Mouse (Mus musculus): Measurements from ENCODE around the gene Anks3.

Gene Anks3

DNA sequence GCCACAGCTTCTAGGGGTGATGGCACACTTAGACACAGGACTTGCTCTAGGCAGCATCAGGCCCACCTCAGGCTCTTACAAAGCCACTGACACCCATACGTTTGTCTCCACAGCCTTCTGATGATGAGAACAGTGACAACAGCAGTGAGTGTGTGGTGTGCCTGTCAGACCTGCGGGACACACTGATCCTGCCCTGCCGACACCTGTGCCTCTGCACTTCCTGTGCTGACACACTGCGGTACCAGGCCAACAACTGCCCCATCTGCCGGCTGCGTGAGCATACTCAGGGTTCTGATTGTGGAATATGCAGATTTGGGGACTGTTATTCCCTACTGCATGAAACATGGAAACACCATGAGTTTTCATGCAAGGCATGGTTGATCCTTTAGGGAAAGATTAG is 41.5 kb downstream of the Anks3 start:
- no peak for DNase-seq

GRCm38 (mm10) chr16:4920556-4920955 is 43.4 kb downstream of the Anks3 start:
- no peak for DNase-seq

- DNase-seq: no peak
Measured at GRCm38 (mm10) chr16:4916608-4917007, 47.4 kb downstream of the Anks3 start.

DNA sequence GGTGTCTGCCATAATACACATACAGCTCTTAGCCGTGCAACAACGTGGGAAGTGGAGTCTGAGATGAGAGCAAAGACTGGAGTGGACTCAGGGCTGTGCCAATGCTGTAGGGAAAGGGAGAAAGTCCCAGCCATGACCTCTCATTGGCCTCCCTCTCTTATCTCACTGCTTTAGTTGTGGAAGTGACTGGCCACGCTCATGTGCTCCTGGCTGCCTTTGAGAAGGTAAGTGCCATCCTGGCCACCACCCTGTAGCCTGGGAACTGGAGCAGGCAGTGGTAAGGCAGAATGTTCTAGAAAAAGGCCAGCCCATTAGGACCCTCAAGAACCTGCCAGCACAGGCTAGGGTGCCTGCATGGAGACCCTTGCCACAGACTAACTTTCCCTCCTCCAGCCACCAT is 48.1 kb downstream of the Anks3 start:
- DNase-seq: no peak

DNA sequence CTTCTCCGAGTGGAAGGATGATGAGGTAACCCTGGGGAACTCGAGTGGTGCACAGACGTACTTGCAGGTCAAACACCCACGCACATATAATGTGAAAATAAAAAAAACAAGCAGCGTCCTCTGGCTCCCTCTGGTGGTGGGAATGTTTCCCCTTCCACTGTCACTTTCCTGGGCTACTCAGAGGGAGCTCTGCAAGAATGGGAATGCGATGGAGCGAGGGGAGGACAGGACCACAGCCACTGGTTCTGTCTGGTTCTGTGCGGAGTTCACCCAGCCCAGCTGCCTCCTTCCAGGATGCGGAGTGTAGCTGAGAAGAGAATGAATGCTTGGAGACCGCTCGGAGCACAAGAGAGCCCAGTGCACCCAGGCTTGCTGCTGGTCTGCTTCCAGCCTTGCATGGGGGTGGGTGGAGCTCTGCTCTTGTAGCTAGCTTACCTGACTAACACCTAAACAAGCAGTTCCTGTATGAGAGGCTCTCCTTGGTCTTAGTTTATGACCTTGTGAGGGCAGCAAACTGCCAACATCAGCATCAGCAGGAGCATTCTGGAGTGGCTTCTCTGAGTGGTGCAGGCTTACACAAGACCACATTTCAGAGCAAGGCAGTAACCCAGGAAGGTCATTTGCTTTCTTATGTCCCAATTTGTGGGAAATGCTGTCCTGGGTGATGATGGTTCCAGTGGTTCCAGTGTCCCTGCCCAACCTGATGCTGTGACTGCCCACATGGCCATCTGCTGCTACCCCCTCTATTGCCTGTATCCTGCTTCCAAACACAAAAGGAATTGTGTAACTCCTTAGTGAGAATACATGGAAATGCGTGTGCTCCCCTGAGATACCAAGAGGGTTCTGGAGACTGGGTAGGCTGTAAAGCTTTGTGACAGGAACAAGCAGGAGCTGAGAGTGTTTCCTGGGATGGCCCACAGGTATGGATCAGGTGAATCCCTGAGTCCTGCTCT is 49.9 kb downstream of the Anks3 start:
- peak; percentile 82 for DNase-seq

GRCm38 (mm10) chr16:4912907-4913782 is 50.9 kb downstream of the Anks3 start:
- DNase-seq: no peak

DNA sequence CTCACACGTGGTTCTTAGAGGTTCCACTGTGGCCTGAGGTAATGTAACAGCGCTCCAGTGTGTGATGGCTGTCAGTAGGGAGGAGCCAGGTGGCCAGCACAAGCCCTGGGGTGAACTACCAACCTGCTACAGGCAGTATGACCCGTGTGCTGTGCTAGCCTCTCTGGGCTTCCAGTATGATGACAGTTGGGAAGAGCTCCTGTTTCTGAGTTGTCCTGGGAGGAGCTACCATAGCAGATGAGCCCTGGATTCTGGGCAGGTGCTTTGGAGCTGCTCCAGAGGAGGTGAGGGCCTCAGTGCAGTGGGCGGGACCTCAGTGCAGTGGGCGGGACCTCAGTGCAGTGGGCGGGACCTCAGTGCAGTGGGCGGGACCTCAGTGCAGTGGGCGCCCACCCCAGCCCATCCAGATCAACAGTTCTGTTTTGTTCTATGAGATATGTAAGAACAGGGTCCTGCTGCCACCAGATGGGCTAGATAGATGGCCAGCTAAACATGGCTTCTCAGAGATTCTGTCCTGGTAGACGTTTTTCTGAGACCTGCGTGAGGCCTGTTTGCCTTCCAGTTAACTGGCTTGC is 51.8 kb downstream of the Anks3 start:
- no peak for DNase-seq

GRCm38 (mm10) chr16:4910758-4911157 is 53.2 kb downstream of the Anks3 start:
- no peak for DNase-seq

DNA sequence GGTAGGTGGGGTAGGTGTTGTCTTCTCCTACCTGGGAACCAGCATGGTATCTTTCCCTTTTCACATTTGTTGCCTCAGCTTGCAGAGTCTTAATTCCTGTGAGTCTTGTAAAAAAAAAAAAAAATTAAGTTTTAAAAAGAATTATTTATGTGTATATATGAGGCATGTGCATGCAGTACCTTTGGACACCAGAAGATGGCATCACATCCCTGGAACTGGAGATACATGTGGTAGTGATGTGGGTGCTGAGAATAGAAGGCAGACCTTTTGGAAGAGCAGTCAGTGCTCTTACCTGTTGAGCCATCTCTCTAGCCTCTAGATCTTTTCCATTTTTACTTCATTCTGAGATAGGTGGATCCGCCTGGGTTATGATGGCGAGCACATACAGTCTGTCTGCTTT is 54.3 kb downstream of the Anks3 start:
- DNase-seq: no peak

DNA sequence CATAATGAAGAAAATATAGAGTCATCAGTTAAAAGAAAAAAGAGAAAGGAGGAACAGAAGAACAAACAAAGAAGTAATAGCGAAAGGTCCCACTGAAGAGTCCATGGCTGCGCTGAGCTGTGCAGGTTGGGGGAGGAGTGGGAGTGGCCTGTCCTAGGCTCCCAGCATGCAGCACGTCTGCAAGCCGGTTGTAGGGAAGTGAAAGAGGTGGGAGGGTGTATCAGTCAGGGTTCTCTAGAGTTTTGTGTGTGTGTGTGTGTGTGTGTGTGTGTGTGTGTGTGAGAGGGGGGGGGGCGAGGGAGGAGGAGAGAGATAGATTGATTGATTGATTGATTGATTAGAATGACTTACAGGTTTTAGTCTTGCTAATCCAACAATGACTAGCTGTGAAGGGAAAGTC is 56.0 kb downstream of the Anks3 start:
- no peak for DNase-seq

GRCm38 (mm10) chr16:4907386-4907785 is 56.6 kb downstream of the Anks3 start:
- no peak for DNase-seq

GRCm38 (mm10) chr16:4906559-4906958 is 57.4 kb downstream of the Anks3 start:
- no peak for DNase-seq

DNA sequence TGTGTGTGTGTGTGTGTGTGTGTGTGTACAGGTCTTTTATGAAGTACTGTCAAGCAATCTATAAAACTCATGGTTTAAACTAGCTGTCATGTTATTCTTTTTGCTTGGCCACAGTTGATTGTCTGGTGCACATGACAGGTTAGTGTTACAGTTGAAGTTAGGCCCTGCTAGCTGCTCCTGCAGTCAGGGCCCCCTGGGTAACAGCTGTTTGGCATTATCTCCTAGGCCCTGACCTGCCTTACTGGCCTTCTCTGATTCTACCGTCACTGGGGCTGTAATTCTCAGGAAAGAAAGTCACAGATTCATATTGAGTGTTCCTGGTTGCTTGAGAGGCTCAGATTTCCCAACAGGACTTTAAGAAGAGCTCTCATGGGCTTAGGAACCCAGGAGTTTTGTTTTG is 58.4 kb downstream of the Anks3 start:
- DNase-seq: no peak

DNA sequence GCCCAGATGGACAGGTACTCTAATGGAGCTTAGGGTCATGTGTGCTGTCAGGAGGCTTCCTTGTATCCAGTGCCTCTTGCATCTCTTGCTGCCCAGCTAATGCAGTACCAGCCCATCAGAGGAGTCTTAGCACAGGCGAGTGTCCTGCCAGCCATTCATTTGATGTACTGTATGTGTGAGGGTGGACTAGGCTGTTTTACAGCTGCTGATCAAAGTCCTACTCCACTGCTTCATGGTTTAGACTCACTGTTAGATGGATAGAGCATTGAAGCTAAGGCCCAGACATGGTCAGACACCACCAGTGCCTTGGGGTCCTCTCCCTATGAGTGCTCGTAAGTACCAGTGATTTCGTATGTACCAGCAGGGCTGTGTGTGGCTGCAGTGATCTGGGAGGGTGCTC is 59.1 kb downstream of the Anks3 start:
- no peak for DNase-seq

- DNase-seq: no peak
Measured at GRCm38 (mm10) chr16:4903491-4904102, 60.4 kb downstream of the Anks3 start.

- DNase-seq: no peak
Measured at GRCm38 (mm10) chr16:4902390-4902789, 61.6 kb downstream of the Anks3 start.

DNA sequence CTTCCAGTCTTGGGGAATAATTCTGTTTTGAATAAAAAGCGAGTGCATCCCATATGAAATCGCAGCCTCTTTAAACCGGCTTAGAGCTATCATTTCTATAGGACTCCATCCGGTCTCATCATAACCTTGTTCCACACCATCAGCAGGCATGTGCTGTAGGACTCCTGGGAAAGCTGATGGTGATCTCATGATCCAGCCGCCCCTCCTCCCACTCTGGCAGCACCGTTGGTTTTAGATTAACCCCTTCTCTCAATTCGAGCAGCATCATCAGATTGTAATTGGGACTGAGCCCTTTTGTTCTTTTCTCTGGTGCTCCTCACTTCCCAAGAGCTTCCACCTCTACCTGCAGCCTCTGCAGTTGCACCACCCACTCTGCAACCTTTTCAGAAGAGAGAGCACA is 62.8 kb downstream of the Anks3 start:
- DNase-seq: no peak

GRCm38 (mm10) chr16:4899711-4900110 is 64.3 kb downstream of the Anks3 start:
- no peak for DNase-seq

DNA sequence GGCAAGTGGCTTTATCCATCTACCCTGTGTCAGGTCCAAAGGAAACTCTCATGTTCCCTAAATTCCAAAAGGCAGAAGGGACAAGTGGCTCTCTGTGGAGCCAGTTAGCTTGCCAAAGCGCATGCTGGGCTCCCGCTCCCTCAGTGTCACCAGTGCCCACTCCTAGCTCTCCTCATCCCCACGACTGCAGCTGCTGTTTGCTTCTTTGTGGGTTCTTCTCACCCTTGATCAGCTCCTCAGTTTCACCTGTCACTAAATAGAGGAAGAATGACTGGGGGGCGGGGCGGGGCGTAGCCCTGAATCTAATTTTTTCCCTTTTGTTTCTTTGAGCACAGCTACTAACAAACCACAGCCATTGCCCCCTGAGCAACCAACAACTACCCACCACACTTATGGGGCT is 65.1 kb downstream of the Anks3 start:
- DNase-seq: no peak

DNA sequence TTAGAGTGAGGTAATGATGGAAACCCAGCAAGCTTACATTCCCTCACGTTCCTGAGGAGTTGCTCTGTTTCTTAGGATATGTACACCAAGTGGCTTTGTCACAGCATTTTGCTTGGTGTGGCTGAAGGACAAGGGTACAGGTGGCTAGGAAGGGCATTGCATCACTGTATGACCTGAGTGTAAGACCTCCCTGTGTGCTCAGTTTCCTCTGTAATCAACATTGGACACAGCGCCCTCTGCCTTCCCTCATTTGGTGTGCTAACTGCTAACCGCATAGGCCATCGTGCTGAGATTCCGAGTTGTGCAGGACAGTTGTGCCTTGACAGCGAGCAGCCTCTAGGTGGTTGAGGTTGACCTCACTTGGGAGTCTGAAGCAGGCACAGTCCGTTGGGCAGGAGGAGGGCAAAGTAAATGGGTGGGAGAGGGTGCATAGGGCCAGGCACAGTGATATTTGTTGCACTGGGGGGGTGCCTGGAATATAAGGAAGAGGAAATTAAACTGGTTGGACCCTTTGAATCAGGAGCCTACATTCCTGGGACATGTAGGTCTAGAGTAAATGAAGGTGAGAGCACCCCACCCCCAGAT is 66.8 kb downstream of the Anks3 start:
- DNase-seq: no peak

DNA sequence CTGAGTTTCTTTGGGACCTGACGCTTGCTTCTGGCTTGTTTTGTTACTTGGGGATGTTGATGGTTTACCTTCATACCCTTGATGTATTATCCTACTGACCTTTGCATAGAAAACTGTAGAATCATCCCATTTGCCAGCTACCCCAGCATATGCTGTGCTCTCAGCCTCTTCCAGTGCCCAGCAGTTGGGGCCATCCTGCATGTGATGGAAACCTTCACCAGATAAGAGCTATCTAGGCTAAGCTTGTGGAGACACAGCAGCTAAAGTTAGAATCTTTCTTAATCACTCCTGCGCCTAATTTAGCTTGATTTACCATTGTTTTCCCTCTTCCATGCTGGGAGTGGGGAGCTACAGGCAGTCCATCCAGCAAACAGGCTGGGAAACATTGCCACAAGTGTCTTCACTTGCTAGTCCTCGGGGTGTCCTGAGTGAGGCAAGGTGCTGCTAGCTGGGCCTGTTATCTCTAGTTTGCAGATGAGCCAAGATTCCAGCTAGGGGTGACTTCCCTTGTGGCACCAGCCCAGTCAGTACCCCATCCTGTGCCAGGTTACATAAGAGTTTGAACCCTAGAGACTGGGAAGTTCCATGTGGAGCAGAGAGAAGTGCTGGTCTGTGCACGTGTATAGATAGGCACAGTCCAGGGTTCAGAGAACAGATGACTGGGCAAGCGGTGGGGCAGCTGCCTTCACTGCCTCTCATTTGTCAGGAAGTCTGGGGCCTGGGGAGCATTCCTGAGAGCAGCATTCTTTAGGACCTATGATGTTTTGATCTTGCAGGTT is 67.6 kb downstream of the Anks3 start:
- DNase-seq: peak; percentile 70

Measured in cerebellum, adult 9-11 months (tissue).